Mouse (Mus musculus) spleen, postnatal 36 days (tissue): Measurements from ENCODE around the gene Gm49353.

Experiments used
- DNase-seq, 2 experiments: peaks; one replicate each; pipeline ENCODE4 v3.0.0; 2022; ENCODE audit warnings: low spot score in 2 of 2, mixed read lengths in 1 of 2

Gene Gm49353

DNA sequence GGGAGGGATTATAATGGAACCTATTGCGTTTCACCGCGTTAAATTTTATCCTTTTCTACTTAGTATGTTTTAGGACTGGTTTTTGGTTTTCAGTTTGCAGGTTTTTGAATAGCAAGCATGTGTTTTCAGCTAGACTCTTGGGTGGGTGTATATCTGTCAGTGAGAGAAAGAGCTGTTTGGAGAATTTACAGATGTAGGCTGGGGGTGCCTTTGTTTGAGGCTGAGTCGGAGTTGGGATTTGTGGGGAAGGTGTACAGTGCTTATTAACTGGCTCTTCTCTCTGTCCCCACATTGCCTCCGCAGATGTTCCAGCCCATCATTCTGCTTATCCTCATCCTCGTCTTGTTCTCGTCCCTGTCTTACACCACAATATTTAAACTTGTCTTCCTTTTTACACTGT lies at the start of gene Gm49353:
Gene Gm49353 (plus strand): TSS at position 313 of the 400 bp plus-strand sequence.
- DNase-seq = no peak

DNA sequence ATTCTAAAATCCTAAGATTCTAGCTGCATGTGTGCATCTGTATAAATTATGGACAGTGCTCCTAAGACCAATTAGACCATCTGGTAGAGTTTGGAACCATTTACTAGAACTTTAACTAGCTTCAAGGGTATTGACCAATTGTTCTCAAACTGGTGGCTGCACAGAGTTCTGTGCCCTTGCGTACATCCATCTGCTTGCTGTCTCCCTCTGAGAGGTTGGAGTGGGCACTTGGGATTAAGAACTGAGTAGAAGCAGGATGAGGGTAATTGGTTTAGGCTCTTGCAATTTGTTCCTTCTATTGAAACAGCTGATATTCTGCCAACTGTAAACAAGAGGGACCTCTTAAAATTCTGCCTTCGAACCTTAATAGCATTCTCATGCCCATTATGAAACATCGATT lies 43.5 kb upstream of the Gm49353 start:
- no peak for DNase-seq

DNA sequence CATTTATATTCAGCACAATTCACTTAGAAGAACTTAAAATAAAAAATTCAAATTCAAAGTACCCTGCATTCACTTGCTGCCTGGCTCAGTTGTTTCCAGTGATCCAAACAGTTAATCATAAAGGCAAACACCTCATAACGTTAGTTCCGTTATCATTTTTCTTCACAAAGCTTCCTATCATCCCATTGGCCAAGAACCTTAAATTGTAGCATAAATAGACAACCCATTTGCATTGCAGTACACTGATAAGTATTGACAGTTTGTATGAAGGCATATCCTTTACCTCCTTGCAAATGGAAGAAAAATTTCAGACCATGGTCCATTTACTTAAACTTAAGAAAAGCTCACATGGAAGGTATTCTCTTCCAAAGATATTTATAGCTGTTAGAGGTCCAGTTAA lies 37.1 kb upstream of the Gm49353 start:
- no peak for DNase-seq

DNA sequence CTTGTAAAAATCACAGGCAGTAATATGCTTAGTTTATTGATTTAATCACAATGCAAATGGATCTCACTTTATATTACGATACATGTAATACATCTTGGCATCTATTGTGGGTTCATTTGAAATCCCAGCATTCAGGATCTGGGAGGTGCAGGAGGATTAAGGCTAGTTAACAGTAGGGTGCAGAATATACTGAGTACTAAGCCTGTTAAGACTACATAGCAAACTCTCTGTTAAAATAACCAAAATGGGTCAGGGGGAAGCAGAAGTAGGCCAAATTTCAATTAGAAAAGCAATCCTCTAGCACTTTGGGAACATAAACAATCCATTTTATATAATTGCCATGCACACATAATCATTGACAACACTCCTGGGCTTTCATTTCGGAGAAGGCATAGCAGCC lies 25.0 kb upstream of the Gm49353 start:
- DNase-seq = no peak

DNA sequence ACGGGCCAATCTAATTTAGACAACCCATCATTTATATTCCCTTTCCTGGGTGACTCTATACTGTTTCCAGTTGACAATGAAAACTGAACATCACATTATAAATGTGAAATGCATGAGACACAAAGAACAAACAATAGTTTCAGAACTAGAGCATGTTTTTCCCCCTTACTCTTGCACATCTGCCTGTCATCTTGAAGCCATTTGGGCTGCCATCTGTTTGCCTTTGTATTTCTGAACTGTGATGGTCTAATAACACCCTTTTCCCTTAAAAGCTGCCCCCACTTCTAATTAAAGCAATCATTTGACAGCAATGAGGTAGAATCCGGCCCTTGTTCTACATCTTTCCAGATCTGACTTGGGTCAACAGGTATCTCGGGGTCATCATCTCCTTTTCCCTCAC lies 23.1 kb upstream of the Gm49353 start:
- no peak for DNase-seq

DNA sequence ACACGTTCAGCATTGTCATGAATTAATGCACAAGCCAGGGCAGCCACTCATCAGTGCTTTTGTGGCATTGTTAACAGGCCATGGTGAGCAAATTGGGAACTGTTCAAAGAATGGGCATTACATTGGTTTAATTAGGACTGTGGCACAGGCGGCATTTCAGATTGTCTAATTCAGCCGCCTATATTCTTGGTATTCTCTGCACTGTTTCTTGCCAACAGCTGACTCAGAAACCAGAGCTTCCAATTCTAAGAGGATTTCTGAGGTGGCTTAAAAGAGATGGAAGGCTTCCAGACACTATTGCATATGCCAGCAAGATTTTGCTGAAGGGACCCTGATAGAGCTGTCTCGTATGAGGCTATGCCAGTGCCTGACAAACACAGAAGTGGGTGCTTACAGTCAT lies 21.9 kb upstream of the Gm49353 start:
- no peak for DNase-seq

DNA sequence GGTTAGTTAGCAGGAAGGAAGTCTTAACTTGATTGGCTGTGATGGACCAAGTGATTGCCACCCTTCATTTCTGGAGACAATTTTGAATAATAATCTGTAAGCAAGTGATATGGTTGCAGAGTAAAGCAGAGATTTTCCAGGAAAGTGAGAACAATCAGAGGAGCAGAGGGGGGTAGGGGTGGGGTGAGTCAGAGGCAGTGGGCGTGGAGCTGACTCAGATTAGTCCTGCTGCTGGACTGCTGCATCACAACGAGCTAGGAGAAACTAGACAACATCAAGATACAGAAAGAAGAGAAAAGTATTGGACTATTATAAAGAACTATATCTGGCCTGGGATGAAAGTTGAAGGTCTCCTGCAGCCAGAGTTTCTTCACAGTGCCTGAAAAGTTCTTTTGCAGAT lies 20.8 kb upstream of the Gm49353 start:
- no peak for DNase-seq

DNA sequence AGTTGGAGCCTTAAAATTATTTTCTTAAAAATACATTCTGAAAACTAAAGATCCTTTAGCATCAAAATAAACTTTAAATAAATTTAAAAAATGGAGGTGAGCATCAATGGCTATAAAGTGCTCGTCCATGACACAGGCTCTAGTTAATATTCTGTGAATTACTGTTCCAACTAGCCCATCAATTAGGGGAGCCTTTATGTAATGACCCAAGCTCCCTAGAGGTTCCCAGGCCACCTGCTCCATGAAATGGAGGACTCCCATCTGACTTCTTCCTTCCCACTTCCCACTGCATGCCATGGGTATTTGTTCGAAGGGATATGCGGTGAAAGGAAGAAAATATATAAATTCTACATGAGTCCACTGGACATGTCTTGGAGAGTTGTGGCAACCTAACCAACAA lies 18.5 kb upstream of the Gm49353 start:
- no peak for DNase-seq

DNA sequence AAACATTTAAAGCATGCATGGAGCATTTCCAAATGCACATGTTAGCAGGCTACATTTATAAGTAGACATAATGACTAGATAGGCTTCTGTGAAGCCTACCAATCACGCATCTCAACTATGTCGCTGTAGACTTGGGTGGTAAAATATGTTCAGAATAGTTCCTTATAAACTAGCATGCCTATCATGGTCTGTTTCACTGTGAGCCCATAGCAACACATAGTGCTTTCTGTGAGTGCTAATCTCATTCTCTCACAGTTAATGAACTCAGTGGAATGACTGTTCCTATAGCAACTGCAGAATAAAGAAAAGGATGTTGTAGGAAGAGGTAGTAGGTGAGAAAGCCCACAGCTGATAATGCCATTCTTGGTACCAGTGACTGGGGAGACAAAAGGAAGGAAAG lies 17.7 kb upstream of the Gm49353 start:
- no peak for DNase-seq

DNA sequence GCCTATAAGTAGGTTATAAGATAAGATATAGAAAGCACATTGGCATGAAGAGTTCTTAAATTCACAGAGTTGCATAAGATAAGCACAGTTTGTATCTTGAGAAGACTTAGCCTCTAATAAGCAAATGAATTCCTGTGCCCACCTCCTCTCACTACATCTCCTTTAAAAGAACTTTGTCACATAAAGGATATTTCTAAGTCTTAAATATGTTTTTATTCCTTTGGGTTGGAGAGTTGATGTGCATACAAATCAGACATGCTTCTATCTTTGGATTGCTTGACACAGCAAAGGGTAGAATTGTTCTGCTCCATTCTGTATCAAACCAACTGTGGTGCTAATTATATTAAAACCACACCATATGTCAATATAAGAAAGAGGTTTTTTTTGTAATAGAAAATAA lies 5.0 kb upstream of the Gm49353 start:
- no peak for DNase-seq

DNA sequence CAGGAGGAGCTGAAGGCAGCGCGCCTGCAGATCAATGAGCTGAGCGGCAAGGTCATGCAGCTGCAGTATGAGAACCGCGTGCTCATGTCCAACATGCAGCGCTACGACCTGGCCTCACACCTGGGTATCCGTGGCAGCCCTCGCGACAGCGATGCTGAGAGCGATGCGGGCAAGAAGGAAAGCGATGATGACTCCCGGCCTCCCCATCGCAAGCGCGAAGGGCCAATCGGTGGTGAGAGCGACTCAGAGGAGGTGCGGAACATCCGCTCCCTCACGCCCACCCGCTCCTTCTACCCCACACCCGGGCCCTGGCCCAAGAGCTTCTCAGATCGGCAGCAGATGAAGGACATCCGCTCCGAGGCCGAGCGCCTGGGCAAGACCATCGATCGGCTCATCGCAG lies 1.9 kb upstream of the Gm49353 start:
- DNase-seq = no peak

DNA sequence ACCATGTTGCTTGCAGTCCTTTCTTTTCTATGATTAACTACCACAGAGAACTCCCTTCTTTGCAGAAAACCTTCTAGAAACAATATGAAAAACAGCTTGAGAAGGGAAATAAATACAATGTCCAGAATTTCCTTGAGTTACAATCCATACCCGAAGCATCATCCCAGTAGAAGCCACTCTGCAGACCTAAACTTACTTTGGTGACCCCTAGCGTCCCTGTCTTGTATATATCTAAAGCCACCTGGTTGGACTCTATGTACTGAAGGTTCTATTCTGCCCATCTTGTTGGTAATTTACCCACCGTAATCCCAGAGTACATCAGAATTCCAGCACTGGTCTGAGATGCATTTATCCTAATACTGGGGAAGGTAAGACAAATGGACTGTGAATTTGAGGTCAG lies 1.1 kb downstream of the Gm49353 start:
- no peak for DNase-seq

DNA sequence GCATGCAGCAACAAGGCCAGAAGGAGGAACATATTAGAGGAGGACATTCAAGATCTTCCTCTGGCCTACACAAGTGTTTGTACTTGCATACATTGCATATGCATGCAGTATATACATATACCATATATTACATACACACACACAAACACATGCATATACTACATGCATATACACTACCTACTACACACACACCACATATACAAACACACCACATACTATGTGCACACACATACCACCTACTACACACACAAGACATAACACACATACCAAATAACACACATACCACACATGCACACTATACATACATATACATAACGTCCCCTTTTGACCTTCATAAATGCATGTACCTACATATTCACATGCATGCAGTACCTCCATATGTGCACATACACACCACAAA lies 1.9 kb downstream of the Gm49353 start:
- no peak for DNase-seq

DNA sequence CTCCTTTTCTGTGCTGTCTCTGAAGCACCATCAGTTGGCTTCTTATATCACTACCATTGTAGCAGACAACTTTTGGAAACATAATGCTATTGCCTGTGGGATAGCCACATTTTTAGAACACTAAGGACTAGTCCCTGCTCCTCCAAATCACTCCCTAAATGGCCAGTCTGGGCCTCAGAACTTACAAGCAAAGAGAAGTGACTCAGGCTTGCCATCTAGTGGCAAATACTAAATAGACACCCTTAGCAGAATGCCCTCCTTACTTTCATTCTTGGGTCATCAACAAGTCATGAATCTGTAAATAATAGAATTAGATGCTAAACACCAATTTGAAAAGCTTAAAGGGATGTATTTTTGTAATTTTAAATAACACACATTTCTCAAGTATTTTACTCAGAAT lies 8.0 kb downstream of the Gm49353 start:
- DNase-seq = no peak

DNA sequence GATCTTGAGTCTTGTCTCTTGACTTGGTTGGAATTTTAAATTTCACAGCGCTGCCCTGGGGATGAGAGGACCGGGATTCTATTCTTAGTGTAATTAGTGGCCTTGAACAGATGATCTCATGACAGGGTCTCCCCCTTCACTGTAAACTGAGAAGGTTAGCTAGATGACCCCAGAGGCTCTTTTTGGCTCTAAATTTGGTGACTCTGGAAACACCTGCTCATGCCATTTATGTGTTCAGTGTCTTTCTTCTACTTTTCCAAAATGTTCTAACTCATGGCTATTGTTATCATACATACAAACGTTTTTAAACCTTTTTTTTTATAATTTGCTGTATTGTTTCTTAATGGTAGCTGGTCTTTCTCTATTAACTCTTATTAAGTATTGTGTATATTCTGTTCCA lies 10.0 kb downstream of the Gm49353 start:
- DNase-seq = no peak

DNA sequence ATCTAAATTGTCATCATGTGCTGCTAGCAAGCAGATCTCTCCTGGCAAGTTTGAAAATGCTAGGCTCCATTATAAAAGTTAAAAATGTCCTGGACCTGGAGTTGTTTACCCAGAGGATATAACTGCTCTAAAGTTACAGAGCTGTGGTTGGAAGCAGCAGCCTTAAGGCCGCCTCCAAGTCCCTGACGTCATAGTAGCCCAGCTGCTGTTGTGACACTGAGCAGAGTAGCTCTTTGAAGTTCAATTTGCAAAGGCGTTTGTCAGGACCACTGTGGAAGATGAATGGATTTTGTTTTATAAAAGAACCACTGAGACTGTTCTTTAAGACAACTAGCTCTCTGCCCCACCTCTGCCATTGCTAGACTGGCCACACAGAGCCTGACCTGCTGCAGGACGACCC lies 12.7 kb downstream of the Gm49353 start, which contains the start of gene 9330159F19Rik:
Gene 9330159F19Rik (plus strand): TSS at position 154 of the 400 bp plus-strand sequence.
- no peak for DNase-seq

DNA sequence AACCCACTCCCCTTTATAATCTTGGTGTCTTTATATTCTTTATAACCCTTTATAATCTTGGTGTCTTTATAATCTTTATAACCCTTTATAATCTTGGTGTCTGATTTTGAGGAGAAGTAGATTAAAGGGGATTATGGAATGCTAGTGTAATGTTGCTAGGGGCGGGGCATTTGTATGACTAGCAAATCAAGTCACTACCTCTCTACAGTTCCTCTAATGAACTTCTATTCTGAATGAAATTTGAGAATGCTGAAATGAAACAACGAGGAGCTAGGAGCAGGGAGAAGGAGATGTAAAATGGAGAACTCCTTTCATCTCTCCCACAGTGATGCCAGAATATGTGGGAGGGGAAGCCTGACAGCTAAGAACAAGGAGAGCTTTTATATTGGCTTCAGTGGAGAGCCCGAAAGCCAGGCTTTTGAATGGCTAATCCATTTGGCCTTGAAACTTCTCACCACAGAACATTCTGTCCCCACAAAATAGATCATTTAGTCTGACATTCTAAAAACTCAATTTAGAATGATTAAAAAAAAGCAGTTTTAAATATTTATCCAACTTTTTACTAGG lies 14.9 kb downstream of the Gm49353 start:
- no peak for DNase-seq

DNA sequence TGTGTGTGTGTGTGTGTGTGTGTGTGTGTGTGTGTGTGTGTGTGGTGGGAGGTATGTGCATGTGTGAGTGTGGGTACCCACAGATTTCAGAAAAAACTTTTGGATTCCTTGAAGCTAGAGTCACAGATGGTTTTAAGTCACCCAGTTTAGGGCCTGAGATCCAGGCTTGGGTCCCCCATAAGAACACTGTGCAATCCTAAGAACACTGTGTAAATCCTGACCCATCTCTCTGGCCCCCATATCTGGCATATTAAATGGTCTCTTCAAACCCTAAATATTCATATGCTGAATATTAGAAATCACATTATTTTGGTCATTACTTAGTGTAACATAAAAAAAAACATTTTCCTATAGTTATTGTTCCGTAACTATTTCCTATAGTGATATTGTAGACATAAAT lies 18.2 kb downstream of the Gm49353 start:
- no peak for DNase-seq

DNA sequence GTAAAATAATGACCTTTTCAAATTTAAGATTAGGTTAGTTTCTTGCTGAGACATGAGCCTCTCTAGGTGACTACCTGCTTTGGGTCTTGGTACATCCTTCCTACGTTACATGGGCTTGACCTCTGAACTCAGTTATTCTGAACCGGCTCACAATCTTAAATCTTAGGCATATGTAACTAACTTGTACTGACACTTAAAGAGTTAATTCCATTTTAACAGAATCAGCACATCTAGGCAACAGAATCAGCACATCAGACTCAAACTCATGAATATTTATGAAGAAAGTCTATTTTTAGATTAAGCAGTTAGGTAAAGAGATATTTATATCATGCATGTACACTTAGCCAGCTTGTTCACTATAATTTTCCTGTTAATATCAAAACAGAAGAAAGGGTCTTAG lies 18.7 kb downstream of the Gm49353 start:
- DNase-seq = no peak

DNA sequence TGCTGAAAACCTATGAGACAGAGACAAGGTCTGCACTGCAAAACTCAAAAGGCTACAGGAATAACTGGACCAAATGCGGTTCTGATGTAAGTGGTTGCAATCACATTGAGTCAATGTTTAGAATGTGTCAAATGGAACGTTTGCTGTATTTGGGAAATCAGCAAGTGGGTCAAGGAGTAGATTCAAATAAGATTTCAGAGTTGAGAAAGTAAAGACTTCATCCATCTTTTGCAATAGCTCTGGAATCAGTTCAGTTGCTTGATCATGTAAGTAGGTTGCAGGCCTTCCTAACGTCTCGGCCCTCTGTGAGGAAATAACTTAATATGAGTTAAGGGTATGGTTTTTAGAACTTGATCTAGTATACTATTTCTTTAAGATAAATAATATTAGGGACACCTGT lies 26.6 kb downstream of the Gm49353 start:
- no peak for DNase-seq

DNA sequence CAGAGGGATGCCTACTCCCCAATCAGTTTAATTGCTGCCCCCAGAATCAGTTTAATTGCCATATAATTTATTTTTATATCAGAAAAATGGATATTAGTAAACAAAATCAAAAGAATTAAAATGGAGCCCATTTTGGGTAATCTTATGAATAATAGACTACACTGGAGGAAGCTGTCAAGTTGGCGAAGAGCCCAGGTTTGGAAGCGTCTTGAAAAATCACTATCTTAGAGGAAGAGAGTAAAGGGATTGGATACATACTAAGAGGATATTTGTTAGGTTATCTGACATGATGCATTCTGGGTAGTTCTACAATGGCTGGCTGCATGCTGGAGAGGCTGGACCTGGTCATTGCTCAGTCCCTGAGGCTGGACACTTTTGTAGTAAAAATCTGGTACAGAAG lies 32.5 kb downstream of the Gm49353 start:
- DNase-seq = no peak
